Mouse (Mus musculus) CD4-positive, CD25-positive, alpha-beta regulatory T cell, adult 9 weeks (primary cell): Measurements from ENCODE around the gene Setd1b. TPM values are rescaled to one million over a fixed set of nuclear protein-coding genes. Genes with fewer than 3 reads are reported as not detected.

ENCODE experiments used
- polyA plus RNA-seq: library from polyadenylated mRNA; unstranded; fragments of 100-300 nt; shearing (Covaris generic); gene quantifications from one replicate; pipeline ENCODE4 v1.2.1, GENCODE M21; 2017

Setd1b gene
- 3.1 TPM for polyA plus RNA-seq

DNA sequence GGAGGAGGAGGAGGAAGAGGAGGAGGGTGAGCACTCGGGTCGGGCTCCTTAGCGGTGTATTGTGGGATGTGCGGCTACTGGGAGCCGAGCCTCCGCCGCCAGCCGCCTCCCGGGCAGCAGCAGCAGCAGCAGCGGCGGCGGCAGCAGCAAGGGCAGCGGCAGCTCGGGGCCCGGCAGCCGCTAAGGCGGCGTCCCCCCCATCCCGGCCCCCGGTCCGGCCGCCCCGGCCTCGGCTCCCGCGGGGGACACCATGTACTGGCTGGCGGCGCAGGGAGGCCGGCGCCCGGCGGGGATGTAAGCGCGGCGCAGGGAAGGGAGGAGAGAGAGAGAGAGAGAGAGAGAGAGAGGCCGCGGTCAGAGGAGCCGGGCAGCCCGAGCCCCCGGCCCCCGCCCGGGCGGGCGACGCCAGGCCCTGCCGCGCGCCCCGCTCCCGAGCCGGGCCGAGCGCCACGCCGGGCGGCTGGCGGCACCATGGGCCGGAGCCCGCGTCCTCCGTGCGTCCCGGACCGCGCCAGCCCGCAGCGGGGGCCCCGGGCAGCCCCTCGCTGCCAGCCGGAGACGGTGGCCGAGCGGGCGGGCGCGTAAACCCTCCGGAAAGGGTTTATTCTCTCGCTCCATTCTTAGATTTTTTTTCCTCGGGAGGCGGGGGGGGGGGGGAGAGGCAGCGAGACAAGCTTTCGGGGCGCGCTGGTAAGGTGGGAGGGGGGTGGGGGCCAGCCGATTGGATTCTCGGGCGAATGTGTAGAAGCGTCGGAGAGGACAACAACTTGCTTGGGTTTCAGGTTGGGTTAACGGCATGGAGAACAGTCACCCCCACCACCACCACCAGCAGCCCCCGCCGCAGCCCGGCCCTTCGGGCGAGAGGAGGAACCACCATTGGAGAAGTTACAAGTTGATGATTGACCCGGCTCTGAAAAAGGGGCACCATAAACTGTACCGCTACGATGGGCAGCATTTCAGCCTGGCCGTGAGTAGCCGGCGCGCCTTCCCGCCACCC, at the start of gene Setd1b:
Gene Setd1b (plus strand): TSS at position 33 of the 997 bp plus-strand sequence.

DNA sequence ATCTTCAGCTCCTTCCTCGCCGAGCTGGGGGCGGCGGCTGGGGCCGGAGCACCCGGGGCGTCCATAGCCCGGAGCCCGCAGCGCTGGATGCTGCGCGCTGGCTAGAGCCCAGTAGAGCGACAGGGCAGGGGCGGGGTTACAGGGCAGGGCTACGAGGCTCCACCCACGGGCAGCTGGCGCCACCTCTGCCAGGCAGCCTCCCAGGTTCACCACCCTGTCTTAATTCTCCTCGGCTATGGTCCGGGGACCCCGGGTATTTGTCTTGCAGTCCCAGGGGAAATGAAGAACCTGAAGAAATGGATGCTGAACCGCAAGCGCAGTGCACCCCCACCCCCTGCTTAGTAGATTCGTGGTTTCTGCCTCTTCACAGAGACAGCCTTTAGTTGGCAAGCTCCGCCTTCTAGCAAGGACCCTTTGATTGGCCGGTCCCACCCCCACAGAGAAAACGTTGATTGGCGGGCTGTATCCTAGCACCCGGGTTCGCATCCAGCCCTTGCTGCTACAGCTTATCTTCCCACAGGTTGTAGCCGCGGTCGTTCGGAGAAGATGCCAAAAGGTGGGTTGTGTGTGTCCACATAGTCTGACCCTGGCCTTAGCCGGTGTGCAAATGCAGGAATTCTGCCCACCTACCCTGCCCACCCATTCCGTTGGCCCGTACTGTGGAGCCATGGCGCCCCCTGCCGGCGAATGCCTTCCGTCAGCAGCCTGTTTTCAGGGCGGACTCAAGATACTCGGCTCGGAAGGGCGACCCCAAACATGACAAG, 9.5 kb upstream of the Setd1b start, which contains the start of gene Rhof:
Gene Rhof (minus strand): TSS at position 385 of the 764 bp plus-strand sequence.

DNA sequence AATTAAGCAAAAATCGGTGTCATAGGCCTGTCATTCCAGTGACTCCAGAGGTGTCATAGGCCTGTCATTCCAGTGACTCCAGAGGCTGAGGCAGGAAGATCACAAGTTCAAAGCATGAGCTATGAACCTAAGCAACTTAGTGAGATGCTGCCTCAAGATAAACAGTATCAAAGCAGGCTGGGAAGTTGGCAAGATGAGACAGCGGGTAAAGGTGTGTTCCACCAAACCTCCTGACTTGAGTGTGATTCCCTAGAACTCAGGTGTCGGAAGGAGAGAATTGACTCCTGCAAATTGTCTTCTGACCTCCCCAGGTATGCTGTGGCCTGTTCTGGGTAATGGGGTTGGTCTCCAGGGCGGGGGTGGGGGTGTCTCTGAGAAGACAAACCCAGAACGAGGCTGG, 27.3 kb downstream of the Setd1b start, which contains the start of gene Psmd9:
Gene Psmd9 (plus strand): TSS at position 130 of the 400 bp plus-strand sequence.

DNA sequence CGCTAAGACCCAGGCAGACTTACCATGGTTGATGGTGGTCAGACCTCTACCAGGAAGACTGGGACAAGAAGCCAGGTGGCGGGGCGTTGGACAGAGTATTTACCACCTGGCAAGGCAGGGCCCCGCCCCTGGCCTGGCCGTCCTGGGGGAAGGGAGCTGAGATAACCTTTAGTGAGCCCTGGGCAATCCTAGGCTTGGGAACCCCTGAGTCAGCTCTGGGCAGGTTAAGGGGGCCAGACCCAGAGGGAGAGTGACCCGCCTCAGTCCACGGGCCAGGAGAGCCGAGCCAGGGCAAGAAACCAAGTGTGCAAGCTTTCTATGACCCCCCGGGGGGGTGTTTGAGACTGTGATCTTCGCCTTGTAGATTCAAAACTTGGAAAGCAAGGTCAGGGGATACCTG, 40.7 kb downstream of the Setd1b start, which contains the start of gene Hpd:
Gene Hpd (minus strand): TSS at position 77 of the 400 bp plus-strand sequence.

Other genes starting within 250 kb of the Setd1b start
- gene Kdm2b, start 152.4 kb upstream of the Setd1b start, polyA plus RNA-seq = 37.7 TPM
- gene Orai1, start 127.1 kb upstream of the Setd1b start, polyA plus RNA-seq = 8.0 TPM
- gene Morn3, start 95.2 kb upstream of the Setd1b start, polyA plus RNA-seq = 3.8 TPM
- 4.0 TPM for gene Tmem120b, start 73.8 kb upstream of the Setd1b start, polyA plus RNA-seq
- gene Rhof, start 9.5 kb upstream of the Setd1b start, polyA plus RNA-seq = 216 TPM
- 68.6 TPM for gene Psmd9, start 27.2 kb downstream of the Setd1b start, polyA plus RNA-seq
- gene Hpd, start 40.5 kb downstream of the Setd1b start, polyA plus RNA-seq = not detected
- gene Wdr66, start 109.9 kb downstream of the Setd1b start, polyA plus RNA-seq = 3.5 TPM
- 9.4 TPM for gene Bcl7a, start 201.6 kb downstream of the Setd1b start, polyA plus RNA-seq